Mouse (Mus musculus) layer of hippocampus, adult 9-11 months (tissue): Measurements from ENCODE around the gene Dusp9.

Experiments used
- DNase-seq: peaks from one replicate; pipeline ENCODE4 v3.0.0; 2022

Gene Dusp9

GRCm38 (mm10) chrX:73639255-73639675 lies at the start of gene Dusp9:
Dusp9 (plus strand) TSS chrX:73639419.
- no peak for DNase-seq

GRCm38 (mm10) chrX:73593212-73593611 lies 46.0 kb upstream of the Dusp9 start:
- DNase-seq = no peak

- no peak for DNase-seq
These were observed 44.6 kb upstream of the Dusp9 start for GRCm38 (mm10) chrX:73594451-73595121.

- no peak for DNase-seq
These were observed 43.8 kb upstream of the Dusp9 start for GRCm38 (mm10) chrX:73595297-73595938.

GRCm38 (mm10) chrX:73601456-73601855 lies 37.8 kb upstream of the Dusp9 start:
- DNase-seq = no peak

GRCm38 (mm10) chrX:73613665-73614064 lies 25.6 kb upstream of the Dusp9 start:
- DNase-seq = no peak

- no peak for DNase-seq
These were observed 23.3 kb upstream of the Dusp9 start for GRCm38 (mm10) chrX:73615876-73616275.

GRCm38 (mm10) chrX:73619401-73619800 lies 19.8 kb upstream of the Dusp9 start:
- no peak for DNase-seq

- no peak for DNase-seq
These were observed 19.3 kb upstream of the Dusp9 start for GRCm38 (mm10) chrX:73619890-73620289.

- no peak for DNase-seq
These were observed 12.2 kb upstream of the Dusp9 start for GRCm38 (mm10) chrX:73626981-73627380.

GRCm38 (mm10) chrX:73635425-73635824 lies 3.8 kb upstream of the Dusp9 start:
- no peak for DNase-seq

- no peak for DNase-seq
These were observed 1.8 kb upstream of the Dusp9 start for GRCm38 (mm10) chrX:73637415-73637814.

GRCm38 (mm10) chrX:73639901-73640469 lies 766 bp downstream of the Dusp9 start:
- no peak for DNase-seq

- DNase-seq = no peak
These were observed 5.9 kb downstream of the Dusp9 start for GRCm38 (mm10) chrX:73645121-73645520.

- DNase-seq = no peak
These were observed 11.7 kb downstream of the Dusp9 start for GRCm38 (mm10) chrX:73650869-73651268.

GRCm38 (mm10) chrX:73653392-73653791 lies 14.2 kb downstream of the Dusp9 start:
- no peak for DNase-seq

- peak; percentile 61 for DNase-seq
These were observed 15.0 kb downstream of the Dusp9 start for GRCm38 (mm10) chrX:73654177-73654576.

- DNase-seq = no peak
These were observed 16.3 kb downstream of the Dusp9 start for GRCm38 (mm10) chrX:73655529-73655928.

GRCm38 (mm10) chrX:73658391-73658790 lies 19.2 kb downstream of the Dusp9 start:
- no peak for DNase-seq

GRCm38 (mm10) chrX:73658936-73659574 lies 19.8 kb downstream of the Dusp9 start:
- DNase-seq = peak; percentile 72

GRCm38 (mm10) chrX:73659575-73660283 lies 20.5 kb downstream of the Dusp9 start, which contains the start of gene Pnck:
Pnck (minus strand) TSS chrX:73660117.
- DNase-seq = no peak

- no peak for DNase-seq
These were observed 21.1 kb downstream of the Dusp9 start for GRCm38 (mm10) chrX:73660284-73660665.

- DNase-seq = no peak
These were observed 23.9 kb downstream of the Dusp9 start for GRCm38 (mm10) chrX:73663143-73663542.
